Mouse (Mus musculus) left cerebral cortex, postnatal 4 days (tissue): ENCODE measurements at regions not wholly inside any gene's neighbourhood (a gene's known extent, or its start where the extent isn't known, plus 50 kb on each side); places are given as distances from the start of the nearest gene placed in this dataset.
"Not testable (repeated sequence)": the region's sequence is repeated elsewhere in the genome, so short reads cannot be mapped to it uniquely, and the experiment has no call there.

Experiments used
- DNase-seq: peaks from one replicate; pipeline ENCODE4 v3.0.0-alpha.2; 2022
- intact Hi-C: fragments of 180-260 bp; cut with DNase I; formaldehyde crosslinking; loops from one replicate; pipeline ENCODE4 v1.15.1; 2025

GRCm38 (mm10) chr17:48650556-48650955 is 195.9 kb downstream of the Unc5cl start:
- intact Hi-C loops = no loop called here
- DNase-seq = no peak

- no peak for DNase-seq
- intact Hi-C loops = no loop called here
These were observed 218.0 kb downstream of the Unc5cl start for GRCm38 (mm10) chr17:48672749-48673148.

GRCm38 (mm10) chr17:48678216-48678832 is 223.6 kb downstream of the Unc5cl start:
- no peak for DNase-seq

GRCm38 (mm10) chr17:48680331-48680730 is 225.6 kb downstream of the Unc5cl start:
- no peak for DNase-seq
- intact Hi-C loops = no loop called here

More at GRCm38 (mm10) chr17:48678216-48678832, 223.6 kb downstream of the Unc5cl start:
- intact Hi-C loops = no loop called here

GRCm38 (mm10) chr17:48688944-48689343 is 234.2 kb downstream of the Unc5cl start:
- no peak for DNase-seq
- intact Hi-C loops = no loop called here

GRCm38 (mm10) chr17:48698456-48698855 is 233.7 kb upstream of the Lrfn2 start:
- no peak for DNase-seq
- intact Hi-C loops = no loop called here

GRCm38 (mm10) chr17:48700591-48700990 is 231.6 kb upstream of the Lrfn2 start:
- intact Hi-C loops = no loop called here
- peak; percentile 3 for DNase-seq

GRCm38 (mm10) chr17:48720506-48720905 is 211.7 kb upstream of the Lrfn2 start:
- DNase-seq = no peak

GRCm38 (mm10) chr17:48723286-48723685 is 208.9 kb upstream of the Lrfn2 start:
- DNase-seq = peak; percentile 55
- intact Hi-C loops = no loop called here

More at GRCm38 (mm10) chr17:48720506-48720905, 211.7 kb upstream of the Lrfn2 start:
- intact Hi-C loops = no loop called here

GRCm38 (mm10) chr17:48724513-48725112 is 207.6 kb upstream of the Lrfn2 start:
- intact Hi-C loops = no loop called here
- no peak for DNase-seq

- no peak for DNase-seq
- intact Hi-C loops = no loop called here
These were observed 205.7 kb upstream of the Lrfn2 start for GRCm38 (mm10) chr17:48726460-48726859.

- intact Hi-C loops = no loop called here
- no peak for DNase-seq
These were observed 198.4 kb upstream of the Lrfn2 start for GRCm38 (mm10) chr17:48733801-48734200.

- intact Hi-C loops = not testable (repeated sequence)
- DNase-seq = peak; percentile 76
These were observed 195.0 kb upstream of the Lrfn2 start for GRCm38 (mm10) chr17:48737181-48737580.

- no peak for DNase-seq
- intact Hi-C loops = no loop called here
These were observed 193.5 kb upstream of the Lrfn2 start for GRCm38 (mm10) chr17:48738708-48739107.

- intact Hi-C loops = no loop called here
- DNase-seq = no peak
These were observed 189.3 kb upstream of the Lrfn2 start for GRCm38 (mm10) chr17:48742769-48743405.

GRCm38 (mm10) chr17:48770099-48770498 is 162.1 kb upstream of the Lrfn2 start:
- intact Hi-C loops = no loop called here
- no peak for DNase-seq

- intact Hi-C loops = no loop called here
- DNase-seq = no peak
These were observed 160.4 kb upstream of the Lrfn2 start for GRCm38 (mm10) chr17:48771721-48772320.

- intact Hi-C loops = no loop called here
- peak; percentile 37 for DNase-seq
These were observed 157.8 kb upstream of the Lrfn2 start for GRCm38 (mm10) chr17:48774172-48774890.

- no peak for DNase-seq
- intact Hi-C loops = no loop called here
These were observed 156.7 kb upstream of the Lrfn2 start for GRCm38 (mm10) chr17:48775479-48775878.

GRCm38 (mm10) chr17:48776502-48776902 is 155.7 kb upstream of the Lrfn2 start:
- DNase-seq = no peak
- intact Hi-C loops = no loop called here

GRCm38 (mm10) chr17:48780217-48780616 is 152.0 kb upstream of the Lrfn2 start:
- intact Hi-C loops = no loop called here
- no peak for DNase-seq
